Mouse (Mus musculus): Measurements from ENCODE around the gene Nsg1. TPM values are rescaled to one million over a fixed set of nuclear protein-coding genes. Genes with fewer than 3 reads are reported as not detected.

Nsg1 gene
- polyA plus RNA-seq, 1 experiment, result 39.7 TPM

DNA sequence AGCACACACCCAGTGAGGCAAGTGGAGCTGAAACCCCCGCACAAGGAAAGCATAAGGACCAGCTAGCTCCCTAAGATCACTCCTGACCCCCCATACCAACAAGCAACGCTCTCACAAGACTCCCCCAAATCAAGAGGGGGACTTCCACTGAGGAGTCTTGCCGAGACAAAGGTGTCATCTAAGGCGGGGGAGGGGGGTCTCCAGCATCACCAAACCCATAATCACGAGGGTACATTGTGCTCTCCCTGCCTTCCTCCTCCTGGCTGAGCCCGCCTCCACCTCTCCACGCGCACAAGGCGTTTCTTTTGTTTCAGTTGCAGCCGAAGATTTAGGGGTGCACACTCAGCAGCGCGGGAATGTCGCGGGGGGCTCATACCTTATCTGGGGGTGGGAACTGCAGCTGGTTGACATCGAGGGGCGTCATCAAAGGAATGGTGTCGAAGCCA is 1.2 kb downstream of the Nsg1 start:
- Histone ChIP-seq H3K36me3 (ENCODE audit: control insufficient read depth, insufficient read depth) (no peaks in the 10 kb centered on the region), H3K79me3 (ENCODE audit: low read depth) (no peaks in the 10 kb centered on the region), H3K4me3 (ENCODE audit: insufficient read depth, poor library complexity, severe bottlenecking) (peak overlapping the region; percentile 21), H3ac (ENCODE audit: control insufficient read depth, insufficient read length, low read depth) (no peak overlapping the region), H3K79me2 (ENCODE audit: control insufficient read depth, insufficient read depth) (no peaks in the 10 kb centered on the region), H3K27me3 (ENCODE audit: control insufficient read depth, insufficient read depth, insufficient read length) (no peaks in the 10 kb centered on the region)
- TF ChIP-seq CEBPB (IDR thresholded peaks at IDR 0.05; ENCODE audit: low read depth), result no peak
- TF ChIP-seq MYOG (IDR thresholded peaks at IDR 0.05; ENCODE audit: control insufficient read depth, extremely low read depth, insufficient read length), result no peak
- no peak for TF ChIP-seq USF1 (IDR thresholded peaks at IDR 0.05; ENCODE audit: low read depth)
- no peak for TF ChIP-seq FOSL1 (IDR thresholded peaks at IDR 0.05; ENCODE audit: insufficient read depth, low read length, poor library complexity, severe bottlenecking)
- TF ChIP-seq MAX (IDR thresholded peaks at IDR 0.05), result no peak
- no peak for TF ChIP-seq CTCF (IDR thresholded peaks at IDR 0.05; ENCODE audit: control insufficient read depth, insufficient read depth, insufficient read length)
- no peak for TF ChIP-seq MYOD1 (IDR thresholded peaks at IDR 0.05; ENCODE audit: control insufficient read depth, insufficient read length, low read depth)

DNA sequence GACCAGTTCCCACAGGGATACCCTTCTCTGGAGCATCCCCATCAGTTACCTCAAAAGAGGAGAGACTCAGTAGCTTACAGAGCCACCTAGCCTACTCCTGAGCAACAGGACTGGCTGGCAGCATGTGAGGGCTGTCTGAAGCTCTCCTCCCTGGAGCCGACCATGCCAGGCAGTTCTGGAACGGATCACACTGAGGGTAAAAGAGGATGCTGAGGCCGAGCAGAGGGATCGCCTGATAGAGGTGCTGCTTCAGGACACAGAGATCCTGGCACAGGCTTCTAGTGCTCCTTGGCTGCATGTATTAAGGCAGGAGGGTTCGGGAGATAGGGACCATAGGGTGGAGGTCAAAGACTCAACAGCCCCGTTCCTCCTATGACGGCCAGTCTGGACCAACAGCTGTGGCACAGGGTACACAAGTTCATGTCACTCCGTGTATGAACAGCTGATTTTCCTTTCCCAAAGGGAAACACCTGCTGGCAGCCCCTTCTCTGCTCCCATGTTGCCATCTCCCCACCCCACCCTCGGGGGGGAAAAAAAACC is 2.2 kb downstream of the Nsg1 start:
- H3K4me3 ChIP-seq (ENCODE audit: insufficient read depth, poor library complexity, severe bottlenecking), result no peak overlapping the region
- H3K79me2 ChIP-seq (ENCODE audit: control insufficient read depth, insufficient read depth), result no peaks in the 10 kb centered on the region
- TF ChIP-seq USF1 (IDR thresholded peaks at IDR 0.05; ENCODE audit: low read depth) (no peak), FOSL1 (IDR thresholded peaks at IDR 0.05; ENCODE audit: insufficient read depth, low read length, poor library complexity, severe bottlenecking) (no peak), MYOG (IDR thresholded peaks at IDR 0.05; ENCODE audit: control insufficient read depth, extremely low read depth, insufficient read length) (no peak), MAX (IDR thresholded peaks at IDR 0.05) (no peak), CEBPB (IDR thresholded peaks at IDR 0.05; ENCODE audit: low read depth) (no peak), MYOD1 (IDR thresholded peaks at IDR 0.05; ENCODE audit: control insufficient read depth, insufficient read length, low read depth) (no peak), CTCF (IDR thresholded peaks at IDR 0.05; ENCODE audit: control insufficient read depth, insufficient read depth, insufficient read length) (no peak)
- no peaks in the 10 kb centered on the region for H3K27me3 ChIP-seq (ENCODE audit: control insufficient read depth, insufficient read depth, insufficient read length)
- no peaks in the 10 kb centered on the region for H3K36me3 ChIP-seq (ENCODE audit: control insufficient read depth, insufficient read depth)
- no peaks in the 10 kb centered on the region for H3K79me3 ChIP-seq (ENCODE audit: low read depth)
- no peak overlapping the region for H3ac ChIP-seq (ENCODE audit: control insufficient read depth, insufficient read length, low read depth)

DNA sequence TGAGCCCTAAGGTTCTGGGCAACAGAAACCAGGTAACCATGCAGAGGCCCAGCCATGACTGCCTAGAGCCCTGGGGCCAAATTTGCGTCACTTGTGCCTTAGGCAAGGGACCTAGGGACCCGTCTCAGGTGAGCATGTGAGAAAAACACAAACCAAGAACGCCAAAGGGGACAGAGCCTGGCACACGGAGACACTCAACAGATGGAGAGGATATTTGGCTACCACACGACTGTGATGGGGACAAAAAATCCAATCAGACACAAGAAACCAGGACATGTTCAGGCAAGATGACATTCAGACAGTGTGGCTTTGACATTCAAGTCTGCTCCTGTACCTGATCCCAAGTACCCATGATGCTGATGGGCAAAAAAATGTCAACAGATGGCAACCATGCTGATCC is 6.1 kb downstream of the Nsg1 start:
- Histone ChIP-seq H3K36me3 (ENCODE audit: control insufficient read depth, insufficient read depth) (no peaks in the 10 kb centered on the region), H3K27me3 (ENCODE audit: control insufficient read depth, insufficient read depth, insufficient read length) (no peaks in the 10 kb centered on the region), H3ac (ENCODE audit: control insufficient read depth, insufficient read length, low read depth) (no peak overlapping the region), H3K79me3 (ENCODE audit: low read depth) (no peaks in the 10 kb centered on the region), H3K4me3 (ENCODE audit: insufficient read depth, poor library complexity, severe bottlenecking) (no peak overlapping the region), H3K79me2 (ENCODE audit: control insufficient read depth, insufficient read depth) (no peaks in the 10 kb centered on the region)
- no peak for TF ChIP-seq MYOD1 (IDR thresholded peaks at IDR 0.05; ENCODE audit: control insufficient read depth, insufficient read length, low read depth)
- TF ChIP-seq CEBPB (IDR thresholded peaks at IDR 0.05; ENCODE audit: low read depth), result no peak
- TF ChIP-seq FOSL1 (IDR thresholded peaks at IDR 0.05; ENCODE audit: insufficient read depth, low read length, poor library complexity, severe bottlenecking), result no peak
- TF ChIP-seq USF1 (IDR thresholded peaks at IDR 0.05; ENCODE audit: low read depth), result no peak
- no peak for TF ChIP-seq MYOG (IDR thresholded peaks at IDR 0.05; ENCODE audit: control insufficient read depth, extremely low read depth, insufficient read length)
- TF ChIP-seq CTCF (IDR thresholded peaks at IDR 0.05; ENCODE audit: control insufficient read depth, insufficient read depth, insufficient read length), result no peak
- TF ChIP-seq MAX (IDR thresholded peaks at IDR 0.05), result no peak

DNA sequence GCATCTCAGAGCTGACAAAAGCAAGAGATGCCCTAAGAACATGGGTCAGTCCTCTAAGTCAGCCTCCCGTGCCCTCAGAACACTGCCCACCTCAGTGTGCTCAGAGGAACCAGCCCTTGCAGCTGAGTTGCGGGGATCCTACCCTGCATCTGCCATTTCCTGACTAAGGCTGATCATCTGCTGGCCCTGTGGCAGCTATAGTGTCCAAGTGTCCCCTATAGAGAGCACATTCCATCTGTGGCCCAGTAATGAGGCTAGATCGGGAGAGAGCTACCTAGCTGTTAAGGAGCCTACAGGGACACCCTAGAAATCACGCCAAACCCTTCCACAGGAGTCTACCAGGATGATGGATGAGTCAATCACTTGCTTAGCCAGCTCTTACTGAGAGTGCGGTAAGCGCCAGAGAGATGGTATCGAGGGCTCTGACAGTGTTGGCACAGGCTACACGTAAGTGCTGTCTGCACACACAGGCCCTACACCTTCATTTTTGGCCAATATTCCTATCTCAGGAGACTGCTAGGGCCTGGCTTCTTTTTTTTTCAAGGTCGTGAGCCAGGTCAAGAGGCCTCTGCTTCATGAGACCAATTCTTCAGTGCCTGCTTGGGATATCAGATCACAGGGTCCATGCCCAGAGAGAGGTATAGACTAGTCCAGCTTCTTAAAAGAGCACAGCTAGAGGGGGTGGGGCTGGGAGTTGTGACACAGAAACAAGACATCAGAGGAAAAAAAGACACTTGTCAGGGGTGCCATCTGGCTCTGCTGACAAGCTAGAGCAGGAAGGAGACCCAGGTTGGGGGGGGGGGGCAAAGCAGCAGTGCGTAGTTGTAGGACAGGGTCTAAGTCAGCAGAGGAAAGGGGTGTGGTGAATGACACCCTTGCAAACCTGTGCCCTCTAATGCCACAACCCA is 7.3 kb downstream of the Nsg1 start:
- Histone ChIP-seq H3ac (ENCODE audit: control insufficient read depth, insufficient read length, low read depth) (no peak overlapping the region), H3K79me3 (ENCODE audit: low read depth) (no peaks in the 10 kb centered on the region), H3K4me3 (ENCODE audit: insufficient read depth, poor library complexity, severe bottlenecking) (no peak overlapping the region), H3K79me2 (ENCODE audit: control insufficient read depth, insufficient read depth) (no peaks in the 10 kb centered on the region), H3K27me3 (ENCODE audit: control insufficient read depth, insufficient read depth, insufficient read length) (no peaks in the 10 kb centered on the region), H3K36me3 (ENCODE audit: control insufficient read depth, insufficient read depth) (no peaks in the 10 kb centered on the region)
- no peak for TF ChIP-seq MYOG (IDR thresholded peaks at IDR 0.05; ENCODE audit: control insufficient read depth, extremely low read depth, insufficient read length)
- no peak for TF ChIP-seq CEBPB (IDR thresholded peaks at IDR 0.05; ENCODE audit: low read depth)
- TF ChIP-seq FOSL1 (IDR thresholded peaks at IDR 0.05; ENCODE audit: insufficient read depth, low read length, poor library complexity, severe bottlenecking), result no peak
- TF ChIP-seq MAX (IDR thresholded peaks at IDR 0.05), result no peak
- TF ChIP-seq USF1 (IDR thresholded peaks at IDR 0.05; ENCODE audit: low read depth), result no peak
- no peak for TF ChIP-seq MYOD1 (IDR thresholded peaks at IDR 0.05; ENCODE audit: control insufficient read depth, insufficient read length, low read depth)
- no peak for TF ChIP-seq CTCF (IDR thresholded peaks at IDR 0.05; ENCODE audit: control insufficient read depth, insufficient read depth, insufficient read length)

DNA sequence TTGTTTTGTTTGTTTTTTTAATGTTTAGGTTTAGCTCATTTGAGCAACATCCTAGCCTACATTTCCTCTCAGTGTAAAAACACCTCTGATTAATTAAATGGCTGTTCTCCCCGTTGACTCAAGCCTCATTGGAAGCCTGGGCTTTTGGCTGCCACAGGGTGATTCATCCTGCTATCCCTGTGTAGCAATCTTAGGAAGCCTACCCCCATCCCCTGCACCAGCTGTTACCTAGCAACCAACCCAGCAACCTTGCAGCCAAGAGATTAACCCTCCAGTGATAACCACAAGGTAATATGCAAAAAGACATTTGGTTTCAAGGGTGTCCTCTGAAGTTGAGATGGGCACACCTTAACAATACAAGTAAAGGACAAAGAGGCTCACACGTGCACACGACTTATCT is 8.4 kb downstream of the Nsg1 start:
- TF ChIP-seq CEBPB (IDR thresholded peaks at IDR 0.05; ENCODE audit: low read depth), result peak; percentile 66
- no peak for TF ChIP-seq MYOG (IDR thresholded peaks at IDR 0.05; ENCODE audit: control insufficient read depth, extremely low read depth, insufficient read length)
- Histone ChIP-seq H3ac (ENCODE audit: control insufficient read depth, insufficient read length, low read depth) (no peak overlapping the region), H3K36me3 (ENCODE audit: control insufficient read depth, insufficient read depth) (no peaks in the 10 kb centered on the region)

More for the DNA sequence above, 8.4 kb downstream of the Nsg1 start:
- Histone ChIP-seq H3K4me3 (ENCODE audit: insufficient read depth, poor library complexity, severe bottlenecking) (no peak overlapping the region), H3K79me2 (ENCODE audit: control insufficient read depth, insufficient read depth) (no peaks in the 10 kb centered on the region), H3K27me3 (ENCODE audit: control insufficient read depth, insufficient read depth, insufficient read length) (no peaks in the 10 kb centered on the region), H3K79me3 (ENCODE audit: low read depth) (no peaks in the 10 kb centered on the region)
